Mouse (Mus musculus) G1E (cell line): ENCODE results near the gene Ap1g1.

ENCODE experiments used
- CTCF ChIP-seq: IDR thresholded peaks from 2 replicates; pipeline ENCODE4 v1.5.1; 2012; ENCODE audit warnings: low read depth, low read length, inconsistent platforms, mixed read lengths
- GATA1 ChIP-seq: IDR thresholded peaks from 2 replicates; pipeline ENCODE4 v1.6.1; 2012; ENCODE audit warnings: borderline replicate concordance, low read length, inconsistent platforms, mixed read lengths

GRCm38 (mm10) chr8:109863398-109863797, 85.0 kb downstream of the Ap1g1 start:
- TF ChIP-seq CTCF (no peak), GATA1 (no peak)
